In genomic region chr7:98195151-98195801, GRCm38 (mm10) we compare ENCODE assay signal across 15 mouse cellular contexts. TPM values are rescaled to one million over a fixed set of nuclear protein-coding genes. Genes with fewer than 3 reads are reported as not detected.
DNase-seq lines count a peak whose midpoint lies in the region; ATAC-seq and TF ChIP-seq lines count a peak whose summit lies in the region.
"Had no signal": no experiment of that assay in that cellular context is flagged by ENCODE, and none has a peak within 500 bp of the region (broad histone marks: within the 10 kb centered on the region; RNA-seq: fewer than 3 reads in every experiment).

No protein-coding gene starts in this region.

- no peaks in the 10 kb centered on the region for H3K79me2 ChIP-seq in MEL (ENCODE audit: control insufficient read depth, insufficient read depth, low read length, poor library complexity)

- H3K9me3 ChIP-seq in MEL (replicated peaks; ENCODE audit: insufficient read depth, low read length), result no peaks in the 10 kb centered on the region
- no peaks in the 10 kb centered on the region for H3K9me3 ChIP-seq in limb, embryonic 14.5 days (ENCODE audit: control insufficient read depth, low read length)
- H3K9me3 ChIP-seq: forebrain, embryonic 15.5 days; liver, embryonic 13.5 days had no signal

- H3K27me3 ChIP-seq in MEL (ENCODE audit: control insufficient read depth in 1 of 2, insufficient read depth in 2 of 2, low read length in 2 of 2), result peaks cover 0 to 1% of the 10 kb centered on the region in 2 experiments; a peak in 1 of 4 replicates
- H3K27me3 ChIP-seq in limb, embryonic 14.5 days (ENCODE audit: control insufficient read depth, insufficient read depth, low read length), result peaks cover 50% of the 10 kb centered on the region

- H3K4me1 ChIP-seq in MEL (ENCODE audit: control insufficient read depth in 1 of 2, insufficient read depth in 2 of 2, low read length in 2 of 2), result peaks cover 0 to 7% of the 10 kb centered on the region in 2 experiments; a peak in 2 of 4 replicates
- H3K4me1 ChIP-seq in limb, embryonic 14.5 days (ENCODE audit: control insufficient read depth, insufficient read depth, low read length), result peaks cover 8% of the 10 kb centered on the region; the same call in 1 of the 2 replicates

- H3K36me3 ChIP-seq in MEL (ENCODE audit: control insufficient read depth in 1 of 2, insufficient read depth in 2 of 2, low read length in 2 of 2), result peaks cover 0 to 1% of the 10 kb centered on the region in 2 experiments; a peak in 1 of 4 replicates
- no peaks in the 10 kb centered on the region for H3K36me3 ChIP-seq in limb, embryonic 14.5 days (ENCODE audit: control insufficient read depth, insufficient read depth, low read length)
- H3K36me3 ChIP-seq: forebrain, embryonic 15.5 days; liver, embryonic 13.5 days had no signal

- no peak for TF ChIP-seq CTCF in MEL (IDR thresholded peaks at IDR 0.05 in 2 of 3, conservative IDR thresholded peaks at IDR 0.05 in 1 of 3; ENCODE audit: control insufficient read depth in 1 of 3, insufficient read depth in 1 of 3, low read depth in 2 of 3, low read length in 3 of 3, poor library complexity in 1 of 3, severe bottlenecking in 1 of 3)

- H3K4me2 ChIP-seq in limb, embryonic 14.5 days (replicated peaks; ENCODE audit: low read depth, low read length, severe bottlenecking), result no peak overlapping the region

- no peak for TF ChIP-seq EP300 in MEL (IDR thresholded peaks at IDR 0.05; ENCODE audit: low read depth in 1 of 2, low read length in 2 of 2)

- WGBS in limb, embryonic 14.5 days, result 37% methylated on average over 10 of the region's 10 CpGs

- no peak overlapping the region for H3K4me3 ChIP-seq in MEL (ENCODE audit: control insufficient read depth in 1 of 2, insufficient read depth in 1 of 2, low read depth in 2 of 2, low read length in 2 of 2)
- H3K4me3 ChIP-seq in limb, embryonic 14.5 days (replicated peaks; ENCODE audit: low read length), result no peak overlapping the region

- DNase-seq in kidney, postnatal 4 days, result peak; percentile 32 to 42
- no peak for DNase-seq in kidney, postnatal 25 days
- peak; percentile 23 for DNase-seq in MEL (ENCODE audit: low read depth, low spot score)
- peak; percentile 46 for DNase-seq in embryo, embryonic 11 days
- no peak for DNase-seq in limb, embryonic 14.5 days (ENCODE audit: low spot score)
- no peak for DNase-seq in Muller cell, postnatal 12 days (ENCODE audit: inconsistent ontology term)
- no peak for DNase-seq in right cerebral cortex, adult 2 months (ENCODE audit: low spot score in 2 of 2)
- no peak for DNase-seq in cerebellum, postnatal 10 days
- DNase-seq: adrenal gland, postnatal 10 days; cerebellum, postnatal 14 days; liver, embryonic 13.5 days; thymus, postnatal 14 days had no signal

- ATAC-seq in limb, embryonic 14.5 days (ENCODE audit: low FRiP score, low read depth), result peak; percentile 34; the same call in 1 of the 2 replicates

- TF ChIP-seq RAD21 in MEL (IDR thresholded peaks at IDR 0.05; ENCODE audit: low read depth, low read length), result no peak

- no peak overlapping the region for H3K9ac ChIP-seq in MEL (ENCODE audit: control insufficient read depth, low read depth, low read length, poor library complexity, severe bottlenecking)
- H3K9ac ChIP-seq in limb, embryonic 14.5 days (ENCODE audit: low read depth, low read length, severe bottlenecking), result no peak overlapping the region
- H3K9ac ChIP-seq: liver, embryonic 13.5 days had no signal

- H3K27ac ChIP-seq in MEL (ENCODE audit: control insufficient read depth, low read depth, low read length), result no peak overlapping the region
- no peak overlapping the region for H3K27ac ChIP-seq in limb, embryonic 14.5 days (replicated peaks; ENCODE audit: low read depth, low read length)
- H3K27ac ChIP-seq: forebrain, embryonic 15.5 days; liver, embryonic 13.5 days had no signal

- no peak for TF ChIP-seq POLR2A in MEL (IDR thresholded peaks at IDR 0.05; ENCODE audit: control insufficient read depth in 1 of 2, insufficient read depth in 1 of 2, low read depth in 1 of 2, low read length in 2 of 2, poor library complexity in 1 of 2)
- TF ChIP-seq POLR2A in limb, embryonic 14.5 days (IDR thresholded peaks at IDR 0.05; ENCODE audit: borderline replicate concordance, extremely low read depth, insufficient read depth, insufficient read length), result no peak

TF ChIP-seq in MEL, 35 proteins besides CTCF, POLR2A, EP300 and RAD21:
- TF ChIP-seq KAT2A (conservative IDR thresholded peaks at IDR 0.05; ENCODE audit: low read depth, low read length) (no peak), SIN3A (IDR thresholded peaks at IDR 0.05; ENCODE audit: low read length) (peak; percentile 59), MAX (IDR thresholded peaks at IDR 0.05; ENCODE audit: low read length) (peak; percentile 49; the same call in 1 of the 2 replicates), MEF2A (IDR thresholded peaks at IDR 0.05; ENCODE audit: extremely low read depth, insufficient replicate concordance, low read depth, low read length, poor library complexity, severe bottlenecking) (no peak), NRF1 (IDR thresholded peaks at IDR 0.05; ENCODE audit: insufficient read depth, low read depth, low read length, poor library complexity, severe bottlenecking) (no peak), MYC (IDR thresholded peaks at IDR 0.05; ENCODE audit: low read depth, low read length) (no peak), ZC3H11A (IDR thresholded peaks at IDR 0.05; ENCODE audit: low read depth, low read length) (no peak), MXI1 (IDR thresholded peaks at IDR 0.05; ENCODE audit: low read depth, low read length) (peak; percentile 89)

RNA-seq across cellular contexts. Expression of gene B3gnt6, which starts 4.0 kb away (rescaled TPM):
- 0.12 TPM in 1 of 2 replicates, not detected in the other for total RNA-seq in MEL (2012; rRNA removed)
- polyA plus RNA-seq in MEL (2012; ENCODE audit: insufficient read depth in 1 of 2, insufficient read length in 2 of 2, low read depth in 1 of 2, low replicate concordance in 2 of 2, missing spikeins in 1 of 2), result under 1 TPM in 1 of 2 experiments, not detected in 1; 0.08 TPM
- polyA plus RNA-seq in limb, embryonic 14.5 days (2012; rRNA removed), result 0.08 and 0.12 TPM in 2 replicates
- 0.14 TPM in 1 of 2 replicates, not detected in the other for polyA plus RNA-seq in limb, embryonic 14.5 days (2014; fragmentation: Nextera tagmentation; extraction: Ambion mirVana)
- total RNA-seq: gastrocnemius, adult 8-10 months; heart, adult 8-10 months had no signal
- polyA plus RNA-seq: liver, embryonic 13.5 days had no signal

RNA-seq across cellular contexts. Expression of gene Capn5, which starts 17.2 kb away (rescaled TPM):
- total RNA-seq in MEL (2012; rRNA removed), result 0.04 and 0.26 TPM in 2 replicates
- under 1 TPM in 1 of 2 experiments, not detected in 1; 0.54 TPM for polyA plus RNA-seq in MEL (2012; ENCODE audit: insufficient read depth in 1 of 2, insufficient read length in 2 of 2, low read depth in 1 of 2, low replicate concordance in 2 of 2, missing spikeins in 1 of 2)
- polyA plus RNA-seq in limb, embryonic 14.5 days (2012; rRNA removed), result 9.6 and 11.3 TPM in 2 replicates
- polyA plus RNA-seq in limb, embryonic 14.5 days (2014; fragmentation: Nextera tagmentation; extraction: Ambion mirVana), result 5.6 and 6.5 TPM in 2 replicates

RNA-seq across cellular contexts. Expression of gene Omp, which starts 50.0 kb away (rescaled TPM):
- 0.08 TPM in 1 of 2 replicates, not detected in the other for total RNA-seq in MEL (2012; rRNA removed)
- polyA plus RNA-seq in MEL (2012; ENCODE audit: insufficient read depth in 1 of 2, insufficient read length in 2 of 2, low read depth in 1 of 2, low replicate concordance in 2 of 2, missing spikeins in 1 of 2), result under 1 TPM in 1 of 2 experiments, not detected in 1; 0.07 TPM
- 0.25 and 0.38 TPM in 2 replicates for polyA plus RNA-seq in limb, embryonic 14.5 days (2012; rRNA removed)
- polyA plus RNA-seq in limb, embryonic 14.5 days (2014; fragmentation: Nextera tagmentation; extraction: Ambion mirVana), result 0.17 and 0.18 TPM in 2 replicates
- total RNA-seq: gastrocnemius, adult 8-10 months had no signal

Comparison
In these comparisons a context has a peak if more than half of its experiments do, and no peak if none do; other contexts are left out.
1. DNase-seq: peak in kidney, postnatal 4 days (2 of 2), MEL (single experiment) and embryo, embryonic 11 days (single experiment); none in kidney, postnatal 25 days (0 of 2), limb, embryonic 14.5 days (single experiment), Muller cell, postnatal 12 days (single experiment), right cerebral cortex, adult 2 months (0 of 2) and cerebellum, postnatal 10 days (0 of 2).
2. RNA of gene Capn5, which starts 17.2 kb away (polyA plus RNA-seq): 5.6 to 11.3 TPM in limb, embryonic 14.5 days; 0.54 TPM in MEL; every median in the first group is over 4 times any median in the second.